Mouse (Mus musculus) small intestine, adult 2 months (tissue): ENCODE measurements at regions not wholly inside any gene's neighbourhood (a gene's known extent, or its start where the extent isn't known, plus 50 kb on each side); places are given as distances from the start of the nearest gene placed in this dataset.

Experiments
- CTCF ChIP-seq: fragments of 200-500 bp; IDR thresholded peaks from 2 replicates; pipeline ENCODE4 v1.5.1; 2012; ENCODE audit warnings: low read depth, mild to moderate bottlenecking, control low read depth, inconsistent platforms, low read length, moderate library complexity, mixed read lengths; ENCODE audit not compliant: insufficient replicate concordance, insufficient read length; ENCODE audit errors: extremely low read depth
- POLR2A ChIP-seq: fragments of 200-500 bp; IDR thresholded peaks from 2 replicates; pipeline ENCODE4 v1.6.1; 2012; ENCODE audit warnings: low read depth, mild to moderate bottlenecking, control low read depth, inconsistent platforms, low read length, moderate library complexity

- TF ChIP-seq POLR2A (no peak), CTCF (no peak)
Measured at GRCm38 (mm10) chr8:39912926-39913325, 762.0 kb upstream of the Adam24 start.
